Mouse (Mus musculus): ENCODE data around the gene Gm11985. TPM values are rescaled to one million over a fixed set of nuclear protein-coding genes. Genes with fewer than 3 reads are reported as not detected.
"Not testable (repeated sequence)": the region's sequence is repeated elsewhere in the genome, so short reads cannot be mapped to it uniquely, and the experiment has no call there.

Gene Gm11985
- polyA plus RNA-seq, 2 experiments = not detected

DNA sequence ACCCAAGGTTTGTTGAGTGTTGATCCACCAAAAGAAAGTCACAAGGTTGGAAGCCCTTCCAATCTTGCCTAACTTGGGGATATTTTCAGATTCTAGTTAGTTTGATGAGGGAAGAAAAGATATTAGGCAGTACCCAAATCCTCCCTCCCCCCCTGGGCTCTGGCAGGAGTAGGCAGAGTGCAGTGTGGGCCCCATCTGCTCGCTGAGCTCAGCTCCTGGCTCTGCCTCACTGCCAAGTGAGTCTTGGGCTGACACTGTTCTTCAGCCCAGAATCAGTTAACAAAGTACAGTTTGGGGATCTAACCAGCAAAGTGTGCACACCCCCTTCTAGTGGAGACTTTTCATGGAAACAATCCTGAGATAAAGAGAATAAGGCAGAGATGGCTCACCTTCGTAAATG, 37.8 kb upstream of the Gm11985 start:
- no peak overlapping the region for H3K9ac ChIP-seq (replicated peaks)
- no peaks in the 10 kb centered on the region for H3K9me3 ChIP-seq (ENCODE audit: control insufficient read depth, low read length)
- no peaks in the 10 kb centered on the region for H3K36me3 ChIP-seq (replicated peaks; ENCODE audit: control insufficient read depth, insufficient read depth, low read depth)
- no peak overlapping the region for H3K4me2 ChIP-seq (ENCODE audit: low read depth)
- WGBS (ENCODE audit: insufficient replicate concordance) = 48% methylated on average over 2 of the region's 2 CpGs
- ATAC-seq (ENCODE audit: insufficient read depth) = no peak
- no peak overlapping the region for H3K4me3 ChIP-seq (ENCODE audit: insufficient read depth in 1 of 2, low read depth in 2 of 2, low read length in 2 of 2)
- TF ChIP-seq EP300 (IDR thresholded peaks at IDR 0.05; ENCODE audit: low read depth) (no peak), CTCF (IDR thresholded peaks at IDR 0.05; ENCODE audit: low read depth) (no peak)
- DNase-seq (ENCODE audit: low read depth in 3 of 3, low spot score in 3 of 3) = no peak
- no peaks in the 10 kb centered on the region for H3K27me3 ChIP-seq (ENCODE audit: control insufficient read depth, insufficient read depth, low read length)
- H3K4me1 ChIP-seq (replicated peaks; ENCODE audit: control insufficient read depth in 2 of 2, insufficient read depth in 2 of 2, low read length in 1 of 2) = no peaks in the 10 kb centered on the region
- no peak overlapping the region for H3K27ac ChIP-seq

DNA sequence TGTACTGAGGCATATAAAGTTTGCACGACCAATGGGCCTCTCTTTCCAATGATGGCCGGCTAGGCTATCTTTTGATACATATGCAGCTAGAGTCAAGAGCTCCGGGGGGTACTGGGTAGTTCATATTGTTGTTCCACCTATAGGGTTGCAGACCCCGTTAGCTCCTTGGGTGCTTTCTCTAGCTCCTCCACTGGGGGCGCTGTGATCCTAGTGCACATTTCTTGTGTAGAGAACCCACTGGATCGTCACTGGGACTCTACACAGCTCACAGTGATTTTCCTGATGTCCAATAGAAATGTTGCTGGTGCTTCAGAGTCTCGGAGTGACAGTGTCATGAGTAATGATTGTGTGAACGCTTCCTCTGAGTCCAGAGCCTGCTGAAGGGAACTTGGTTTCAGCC, 33.5 kb upstream of the Gm11985 start:
- not testable (repeated sequence) for DNase-seq (ENCODE audit: low read depth in 3 of 3, low spot score in 3 of 3)

DNA sequence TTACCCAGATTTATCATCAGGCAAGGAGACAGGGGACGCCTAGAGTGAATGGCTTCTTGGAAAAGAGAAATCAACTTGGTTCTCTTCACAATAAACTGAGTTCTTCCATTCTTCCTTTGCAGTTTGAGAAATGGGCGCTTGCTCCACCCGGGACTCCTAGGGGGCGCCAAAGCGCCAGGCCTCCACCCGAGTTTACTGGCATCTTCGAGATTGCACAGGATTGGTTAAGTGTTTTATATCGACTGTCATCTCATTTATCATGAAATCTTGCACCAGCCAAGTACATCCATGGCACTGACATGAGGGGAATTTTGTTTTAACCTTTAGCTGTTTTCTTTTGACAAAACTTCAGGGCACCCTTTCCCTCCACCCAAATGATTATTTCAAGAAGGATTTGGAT, 27.3 kb upstream of the Gm11985 start:
- ATAC-seq (ENCODE audit: insufficient read depth) (no peak), DNase-seq (ENCODE audit: low read depth in 3 of 3, low spot score in 3 of 3) (no peak)

More for the DNA sequence above, 33.5 kb upstream of the Gm11985 start:
- ATAC-seq (ENCODE audit: insufficient read depth); H3K36me3 ChIP-seq (replicated peaks; ENCODE audit: control insufficient read depth, insufficient read depth, low read depth); H3K9ac ChIP-seq (replicated peaks); H3K4me2 ChIP-seq (ENCODE audit: low read depth); H3K27ac ChIP-seq; H3K9me3 ChIP-seq (ENCODE audit: control insufficient read depth, low read length); H3K27me3 ChIP-seq (ENCODE audit: control insufficient read depth, insufficient read depth, low read length); H3K4me1 ChIP-seq (replicated peaks; ENCODE audit: control insufficient read depth in 2 of 2, insufficient read depth in 2 of 2, low read length in 1 of 2); H3K4me3 ChIP-seq (ENCODE audit: insufficient read depth in 1 of 2, low read depth in 2 of 2, low read length in 2 of 2): not testable (repeated sequence)
- peak; percentile 38 for TF ChIP-seq CTCF (IDR thresholded peaks at IDR 0.05; ENCODE audit: low read depth)
- whole genome bisulfite sequencing (ENCODE audit: insufficient replicate concordance) = 57% methylated on average over 8 of the region's 8 CpGs

DNA sequence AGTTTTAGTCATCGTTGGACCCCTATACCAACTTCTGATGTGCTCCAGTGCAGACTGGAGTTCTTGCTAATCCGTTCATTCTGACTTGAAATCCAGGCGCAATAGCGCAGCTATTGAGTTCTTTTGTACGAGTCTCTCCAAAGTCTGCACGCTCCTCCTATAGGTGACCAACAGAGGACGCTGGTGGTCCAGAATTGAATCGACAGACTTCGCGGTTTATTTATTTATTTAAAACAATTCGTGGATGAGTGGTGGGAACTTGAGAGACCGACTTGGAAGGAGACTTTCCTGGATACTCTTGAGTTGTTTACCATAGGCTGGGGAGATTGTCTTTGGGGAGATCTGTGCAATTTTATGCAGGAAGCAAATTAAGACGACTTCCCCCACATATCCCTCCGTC, 26.4 kb upstream of the Gm11985 start:
- Histone ChIP-seq H3K9ac (replicated peaks) (no peak overlapping the region), H3K27ac (no peak overlapping the region), H3K36me3 (replicated peaks; ENCODE audit: control insufficient read depth, insufficient read depth, low read depth) (no peaks in the 10 kb centered on the region), H3K9me3 (ENCODE audit: control insufficient read depth, low read length) (no peaks in the 10 kb centered on the region), H3K4me3 (ENCODE audit: insufficient read depth in 1 of 2, low read depth in 2 of 2, low read length in 2 of 2) (no peak overlapping the region), H3K27me3 (ENCODE audit: control insufficient read depth, insufficient read depth, low read length) (peaks cover 34% of the 10 kb centered on the region), H3K4me1 (replicated peaks; ENCODE audit: control insufficient read depth in 2 of 2, insufficient read depth in 2 of 2, low read length in 1 of 2) (no peaks in the 10 kb centered on the region), H3K4me2 (ENCODE audit: low read depth) (no peak overlapping the region)
- TF ChIP-seq CTCF (IDR thresholded peaks at IDR 0.05; ENCODE audit: low read depth) (peak; percentile 15; the same call in 1 of the 2 replicates), EP300 (IDR thresholded peaks at IDR 0.05; ENCODE audit: low read depth) (no peak)
- WGBS (ENCODE audit: insufficient replicate concordance) = 2% methylated on average over 14 of the region's 14 CpGs
- ATAC-seq (ENCODE audit: insufficient read depth) (no peak), DNase-seq (ENCODE audit: low read depth in 3 of 3, low spot score in 3 of 3) (no peak)

More for the DNA sequence above, 27.3 kb upstream of the Gm11985 start:
- no peak for TF ChIP-seq EP300 (IDR thresholded peaks at IDR 0.05; ENCODE audit: low read depth)
- peak; percentile 57 for TF ChIP-seq CTCF (IDR thresholded peaks at IDR 0.05; ENCODE audit: low read depth)
- Histone ChIP-seq H3K9ac (replicated peaks) (no peak overlapping the region), H3K27ac (no peak overlapping the region), H3K4me1 (replicated peaks; ENCODE audit: control insufficient read depth in 2 of 2, insufficient read depth in 2 of 2, low read length in 1 of 2) (no peaks in the 10 kb centered on the region), H3K4me3 (ENCODE audit: insufficient read depth in 1 of 2, low read depth in 2 of 2, low read length in 2 of 2) (no peak overlapping the region), H3K27me3 (ENCODE audit: control insufficient read depth, insufficient read depth, low read length) (peaks cover 34% of the 10 kb centered on the region), H3K36me3 (replicated peaks; ENCODE audit: control insufficient read depth, insufficient read depth, low read depth) (no peaks in the 10 kb centered on the region), H3K4me2 (ENCODE audit: low read depth) (no peak overlapping the region), H3K9me3 (ENCODE audit: control insufficient read depth, low read length) (no peaks in the 10 kb centered on the region)
- 6% methylated on average over 8 of the region's 8 CpGs for WGBS (ENCODE audit: insufficient replicate concordance)

DNA sequence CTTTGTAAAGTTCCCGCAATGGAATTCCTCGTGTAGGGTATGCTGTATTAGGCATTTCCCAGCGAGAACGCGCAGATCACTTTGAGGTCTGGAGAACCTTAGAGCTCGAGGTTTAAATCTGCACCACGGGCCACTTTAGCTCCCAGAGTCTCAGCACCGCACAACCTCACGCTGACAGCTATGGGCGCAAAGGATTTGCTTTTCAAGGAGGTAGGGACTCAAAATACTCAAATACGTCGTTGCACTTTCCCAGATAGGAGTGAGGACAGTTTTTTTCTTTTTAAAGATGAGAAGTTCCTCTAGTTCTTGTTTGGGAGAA, 25.9 kb upstream of the Gm11985 start:
- Histone ChIP-seq H3K4me1 (replicated peaks; ENCODE audit: control insufficient read depth in 2 of 2, insufficient read depth in 2 of 2, low read length in 1 of 2) (no peaks in the 10 kb centered on the region), H3K4me3 (ENCODE audit: insufficient read depth in 1 of 2, low read depth in 2 of 2, low read length in 2 of 2) (no peak overlapping the region), H3K36me3 (replicated peaks; ENCODE audit: control insufficient read depth, insufficient read depth, low read depth) (no peaks in the 10 kb centered on the region), H3K9ac (replicated peaks) (no peak overlapping the region), H3K27ac (no peak overlapping the region), H3K4me2 (ENCODE audit: low read depth) (no peak overlapping the region), H3K27me3 (ENCODE audit: control insufficient read depth, insufficient read depth, low read length) (peaks cover 34% of the 10 kb centered on the region), H3K9me3 (ENCODE audit: control insufficient read depth, low read length) (no peaks in the 10 kb centered on the region)
- WGBS (ENCODE audit: insufficient replicate concordance) = 2% methylated on average over 12 of the region's 12 CpGs
- DNase-seq (ENCODE audit: low read depth in 3 of 3, low spot score in 3 of 3) = no peak
- TF ChIP-seq EP300 (IDR thresholded peaks at IDR 0.05; ENCODE audit: low read depth) = no peak
- TF ChIP-seq CTCF (IDR thresholded peaks at IDR 0.05; ENCODE audit: low read depth) = no peak
- no peak for ATAC-seq (ENCODE audit: insufficient read depth)
